Mouse (Mus musculus) B cell, adult 2 months (primary cell): ENCODE results near the gene Dusp8.
"Not testable (repeated sequence)": the region's sequence is repeated elsewhere in the genome, so short reads cannot be mapped to it uniquely, and the experiment has no call there.

Experiments
- DNase-seq, 2 experiments: peaks; one replicate each; pipeline ENCODE4 v3.0.0; 2022

Dusp8 gene

GRCm38 (mm10) chr7:142095183-142095931 is at the start of gene Dusp8:
Gene Dusp8 (minus strand): TSS chr7:142095843.
- DNase-seq, result peak; percentile 92

- DNase-seq, result no peak
Measured at GRCm38 (mm10) chr7:142144507-142144906, 48.9 kb upstream of the Dusp8 start, which contains the start of gene Gm45337. Gene Gm45337 (minus strand): TSS chr7:142144607.

GRCm38 (mm10) chr7:142143506-142144010 is 47.9 kb upstream of the Dusp8 start:
- DNase-seq, result not testable (repeated sequence)

GRCm38 (mm10) chr7:142140696-142141095 is 45.1 kb upstream of the Dusp8 start:
- no peak for DNase-seq

GRCm38 (mm10) chr7:142135934-142136333 is 40.3 kb upstream of the Dusp8 start, which contains the start of gene Gm39115:
Gene Gm39115 (minus strand): TSS chr7:142136034.
- not testable (repeated sequence) for DNase-seq

GRCm38 (mm10) chr7:142134206-142134995 is 38.8 kb upstream of the Dusp8 start:
- no peak for DNase-seq

- DNase-seq, result no peak
Measured at GRCm38 (mm10) chr7:142128843-142129242, 33.2 kb upstream of the Dusp8 start.

- DNase-seq, result not testable (repeated sequence)
Measured at GRCm38 (mm10) chr7:142120629-142121028, 25.0 kb upstream of the Dusp8 start, which contains the start of gene Gm45618. Gene Gm45618 (minus strand): TSS chr7:142120729.

GRCm38 (mm10) chr7:142119632-142120031 is 24.0 kb upstream of the Dusp8 start:
- no peak for DNase-seq

- DNase-seq, result no peak
Measured at GRCm38 (mm10) chr7:142104747-142105146, 9.1 kb upstream of the Dusp8 start.

GRCm38 (mm10) chr7:142097776-142098175 is 2.1 kb upstream of the Dusp8 start:
- DNase-seq, result peak; percentile 75 to 76

GRCm38 (mm10) chr7:142096701-142097100 is 1.1 kb upstream of the Dusp8 start:
- DNase-seq, result no peak

GRCm38 (mm10) chr7:142094301-142095143 is 1.1 kb downstream of the Dusp8 start:
- peak in 1 of 2 experiments; percentile 53 for DNase-seq

GRCm38 (mm10) chr7:142093696-142094240 is 1.9 kb downstream of the Dusp8 start:
- no peak for DNase-seq

- no peak for DNase-seq
Measured at GRCm38 (mm10) chr7:142092991-142093390, 2.7 kb downstream of the Dusp8 start.

GRCm38 (mm10) chr7:142091848-142092247 is 3.8 kb downstream of the Dusp8 start:
- no peak for DNase-seq

- DNase-seq, result no peak
Measured at GRCm38 (mm10) chr7:142089648-142090447, 5.8 kb downstream of the Dusp8 start.

GRCm38 (mm10) chr7:142088886-142089285 is 6.8 kb downstream of the Dusp8 start:
- no peak for DNase-seq

- no peak for DNase-seq
Measured at GRCm38 (mm10) chr7:142087069-142087652, 8.5 kb downstream of the Dusp8 start.

- no peak for DNase-seq
Measured at GRCm38 (mm10) chr7:142086159-142086905, 9.3 kb downstream of the Dusp8 start.
